Mouse (Mus musculus) heart, postnatal 14 days (tissue): ENCODE measurements around the gene Cnga1. TPM values are rescaled to one million over a fixed set of nuclear protein-coding genes. Genes with fewer than 3 reads are reported as not detected.

Experiments
- DNase-seq, 2 experiments: peaks; one replicate each; pipeline ENCODE4 v3.0.0; 2021 to 2022
- intact Hi-C: fragments of 180-260 bp; cut with DNase I; formaldehyde crosslinking; loops from one replicate; pipeline ENCODE4 v1.15.1; 2025
- long read RNA-seq, 2 experiments: library from polyadenylated mRNA; stranded (forward); transcript quantifications; one replicate each; pipeline ENCODE4 v2.0.0; 2021
- total RNA-seq, 2 experiments: library from RNA; stranded (reverse); gene quantifications; 2 replicates each; pipeline ENCODE4 v1.2.3; 2021

Cnga1 gene
- total RNA-seq = under 1 TPM in 1 of 2 experiments, not detected in 1; 0.29 TPM
- long read RNA-seq, experiment 1 = 0 reads
- long read RNA-seq, experiment 2 = 0 reads

- intact Hi-C loops = no loop called here
- no peak for DNase-seq
Observed at GRCm38 (mm10) chr5:72644175-72644574, at the start of gene Cnga1. TSS of gene Cnga1 (minus strand) at chr5:72644275.

GRCm38 (mm10) chr5:72690516-72690915 lies 46.4 kb upstream of the Cnga1 start:
- intact Hi-C loops = no loop called here
- no peak for DNase-seq

GRCm38 (mm10) chr5:72689556-72689955 lies 45.5 kb upstream of the Cnga1 start:
- intact Hi-C loops = no loop called here
- no peak for DNase-seq

GRCm38 (mm10) chr5:72681451-72681850 lies 37.4 kb upstream of the Cnga1 start:
- intact Hi-C loops = no loop called here
- DNase-seq = no peak

- no peak for DNase-seq
- intact Hi-C loops = no loop called here
Observed at GRCm38 (mm10) chr5:72674994-72675542, 31.0 kb upstream of the Cnga1 start.

GRCm38 (mm10) chr5:72671017-72671699 lies 27.1 kb upstream of the Cnga1 start:
- no peak for DNase-seq
- intact Hi-C loops = no loop called here

- intact Hi-C loops = loop anchor here (5.0 kb wide), 1 partner anchor 89 kb away; no protein-coding TSS in a partner anchor
- no peak for DNase-seq
Observed at GRCm38 (mm10) chr5:72668351-72668750, 24.3 kb upstream of the Cnga1 start.

GRCm38 (mm10) chr5:72666428-72666827 lies 22.4 kb upstream of the Cnga1 start:
- DNase-seq = no peak
- intact Hi-C loops = loop anchor here (5.0 kb wide), 1 partner anchor 91 kb away; no protein-coding TSS in a partner anchor

GRCm38 (mm10) chr5:72665281-72665680 lies 21.2 kb upstream of the Cnga1 start:
- intact Hi-C loops = loop anchor here (2.0 to 5.0 kb wide), 2 partner anchors 46 to 92 kb away; no protein-coding TSS in a partner anchor
- peak; percentile 48 to 66 for DNase-seq

GRCm38 (mm10) chr5:72664854-72665253 lies 20.8 kb upstream of the Cnga1 start:
- DNase-seq = no peak
- intact Hi-C loops = loop anchor here (2.0 to 5.0 kb wide), 2 partner anchors 46 to 92 kb away; no protein-coding TSS in a partner anchor

GRCm38 (mm10) chr5:72664126-72664525 lies 20.1 kb upstream of the Cnga1 start:
- intact Hi-C loops = loop anchor here (2.0 kb wide), 1 partner anchor 47 kb away; no protein-coding TSS in a partner anchor
- no peak for DNase-seq

GRCm38 (mm10) chr5:72661051-72661781 lies 17.1 kb upstream of the Cnga1 start:
- no peak for DNase-seq
- intact Hi-C loops = no loop called here

GRCm38 (mm10) chr5:72658375-72658774 lies 14.3 kb upstream of the Cnga1 start:
- intact Hi-C loops = no loop called here
- no peak for DNase-seq

- intact Hi-C loops = no loop called here
- no peak for DNase-seq
Observed at GRCm38 (mm10) chr5:72656270-72656791, 12.3 kb upstream of the Cnga1 start.

GRCm38 (mm10) chr5:72653068-72653674 lies 9.1 kb upstream of the Cnga1 start:
- intact Hi-C loops = no loop called here
- DNase-seq = no peak

GRCm38 (mm10) chr5:72648987-72649735 lies 5.1 kb upstream of the Cnga1 start:
- intact Hi-C loops = no loop called here
- DNase-seq = no peak

GRCm38 (mm10) chr5:72647958-72648595 lies 4.0 kb upstream of the Cnga1 start:
- intact Hi-C loops = no loop called here
- DNase-seq = peak in 1 of 2 experiments; percentile 1

- peak; percentile 44 to 45 for DNase-seq
- intact Hi-C loops = no loop called here
Observed at GRCm38 (mm10) chr5:72647418-72647907, 3.4 kb upstream of the Cnga1 start, which contains the start of gene Nipal1. TSS of gene Nipal1 (plus strand) at chr5:72647795.

- no peak for DNase-seq
- intact Hi-C loops = no loop called here
Observed at GRCm38 (mm10) chr5:72646996-72647395, 2.9 kb upstream of the Cnga1 start.
